Mouse (Mus musculus) megakaryocyte, embryonic 14.5 days (primary cell): ENCODE measurements around the gene Wdr4. TPM values are rescaled to one million over a fixed set of nuclear protein-coding genes. Genes with fewer than 3 reads are reported as not detected.
"Not testable (repeated sequence)": the region's sequence is repeated elsewhere in the genome, so short reads cannot be mapped to it uniquely, and the experiment has no call there.

Experiments
- H3K27me3 ChIP-seq: replicated peaks from 2 replicates; pipeline ENCODE3; 2012; ENCODE audit warnings: inconsistent platforms
- H3K36me3 ChIP-seq: replicated peaks from 2 replicates; pipeline ENCODE3; 2012; ENCODE audit warnings: low read length, inconsistent platforms, mixed read lengths
- H3K4me1 ChIP-seq: 2 replicates; pipeline ENCODE4 v1.6.1; 2012; ENCODE audit warnings: inconsistent platforms
- H3K4me3 ChIP-seq: replicated peaks from 2 replicates; pipeline ENCODE3; 2012; ENCODE audit warnings: moderate library complexity, mild to moderate bottlenecking, inconsistent platforms
- H3K9me3 ChIP-seq: 2 replicates; pipeline ENCODE4 v1.6.1; 2012; ENCODE audit warnings: inconsistent platforms
- FLI1 ChIP-seq: IDR thresholded peaks from 2 replicates; pipeline ENCODE4 v1.6.1; 2012; ENCODE audit warnings: low read length, inconsistent platforms, mixed read lengths
- GATA1 ChIP-seq: IDR thresholded peaks from 3 replicates; pipeline ENCODE4 v1.6.1; 2012; ENCODE audit warnings: mixed read lengths, low read length, inconsistent platforms, borderline replicate concordance
- polyA plus RNA-seq: library from polyadenylated mRNA; stranded (reverse); fragments of >175 nt; gene quantifications from 2 replicates; pipeline ENCODE4 v1.2.3, GENCODE M21; 2012; ENCODE audit warnings: low replicate concordance; ENCODE audit not compliant: insufficient read depth

Wdr4 gene
- polyA plus RNA-seq, 1 experiment = 13.5 TPM

GRCm38 (mm10) chr17:31535871-31536629 is 16.3 kb upstream of the Wdr4 start:
- H3K4me1 ChIP-seq = peaks cover 22% of the 10 kb centered on the region
- H3K9me3 ChIP-seq = peaks cover 3% of the 10 kb centered on the region; the same call in 1 of the 2 replicates
- peak overlapping the region; percentile 14 for H3K4me3 ChIP-seq
- H3K27me3 ChIP-seq = peaks cover 20% of the 10 kb centered on the region
- TF ChIP-seq GATA1 = no peak
- TF ChIP-seq FLI1 = no peak
- H3K36me3 ChIP-seq = peaks cover 18% of the 10 kb centered on the region

GRCm38 (mm10) chr17:31535358-31535757 is 15.6 kb upstream of the Wdr4 start:
- Histone ChIP-seq H3K4me3 (peak overlapping the region; percentile 5), H3K9me3 (peaks cover 3% of the 10 kb centered on the region; the same call in 1 of the 2 replicates), H3K27me3 (peaks cover 17% of the 10 kb centered on the region), H3K4me1 (peaks cover 26% of the 10 kb centered on the region), H3K36me3 (peaks cover 25% of the 10 kb centered on the region)
- TF ChIP-seq FLI1 = no peak
- no peak for TF ChIP-seq GATA1

- not testable (repeated sequence) for H3K4me3 ChIP-seq, H3K9me3 ChIP-seq, H3K27me3 ChIP-seq
- H3K36me3 ChIP-seq = peaks cover 54% of the 10 kb centered on the region
- H3K4me1 ChIP-seq = peaks cover 26% of the 10 kb centered on the region
Observed at GRCm38 (mm10) chr17:31532331-31532730, 12.6 kb upstream of the Wdr4 start.

GRCm38 (mm10) chr17:31531441-31532158 is 11.8 kb upstream of the Wdr4 start:
- H3K4me3 ChIP-seq = no peak overlapping the region
- TF ChIP-seq FLI1 (no peak), GATA1 (no peak)
- peaks cover 62% of the 10 kb centered on the region for H3K36me3 ChIP-seq
- H3K9me3 ChIP-seq = peaks cover 3% of the 10 kb centered on the region; the same call in 1 of the 2 replicates
- peaks cover 26% of the 10 kb centered on the region for H3K4me1 ChIP-seq
- peaks cover 6% of the 10 kb centered on the region for H3K27me3 ChIP-seq

GRCm38 (mm10) chr17:31529314-31529713 is 9.5 kb upstream of the Wdr4 start:
- TF ChIP-seq FLI1 (no peak), GATA1 (no peak)
- Histone ChIP-seq H3K27me3 (no peaks in the 10 kb centered on the region), H3K9me3 (peaks cover 3% of the 10 kb centered on the region; the same call in 1 of the 2 replicates), H3K4me1 (peaks cover 27% of the 10 kb centered on the region), H3K36me3 (peaks cover 81% of the 10 kb centered on the region), H3K4me3 (no peak overlapping the region)

- peaks cover 86% of the 10 kb centered on the region for H3K36me3 ChIP-seq
- TF ChIP-seq GATA1 = no peak
- TF ChIP-seq FLI1 = no peak
Observed at GRCm38 (mm10) chr17:31525816-31526215, 6.0 kb upstream of the Wdr4 start.

GRCm38 (mm10) chr17:31525114-31525513 is 5.3 kb upstream of the Wdr4 start:
- Histone ChIP-seq H3K36me3 (peaks cover 79% of the 10 kb centered on the region), H3K27me3 (no peaks in the 10 kb centered on the region), H3K4me3 (no peak overlapping the region), H3K4me1 (peaks cover 42% of the 10 kb centered on the region), H3K9me3 (no peaks in the 10 kb centered on the region)
- TF ChIP-seq FLI1 = no peak
- TF ChIP-seq GATA1 = no peak

More at GRCm38 (mm10) chr17:31525816-31526215, 6.0 kb upstream of the Wdr4 start:
- Histone ChIP-seq H3K4me3 (no peak overlapping the region), H3K9me3 (no peaks in the 10 kb centered on the region), H3K4me1 (peaks cover 42% of the 10 kb centered on the region), H3K27me3 (no peaks in the 10 kb centered on the region)

- peaks cover 59% of the 10 kb centered on the region for H3K4me1 ChIP-seq
- H3K4me3 ChIP-seq = peak overlapping the region; percentile 96
- H3K27me3 ChIP-seq = no peaks in the 10 kb centered on the region
- H3K36me3 ChIP-seq = peaks cover 48% of the 10 kb centered on the region
- H3K9me3 ChIP-seq = no peaks in the 10 kb centered on the region
- TF ChIP-seq GATA1 = no peak
- TF ChIP-seq FLI1 = no peak
Observed at GRCm38 (mm10) chr17:31521948-31522347, 2.2 kb upstream of the Wdr4 start.

GRCm38 (mm10) chr17:31520895-31521294 is 1.1 kb upstream of the Wdr4 start:
- H3K4me1 ChIP-seq = peaks cover 59% of the 10 kb centered on the region
- TF ChIP-seq FLI1 = no peak
- no peak for TF ChIP-seq GATA1
- H3K9me3 ChIP-seq = no peaks in the 10 kb centered on the region
- peak overlapping the region; percentile 96 for H3K4me3 ChIP-seq
- peaks cover 39% of the 10 kb centered on the region for H3K36me3 ChIP-seq
- peaks cover 3% of the 10 kb centered on the region for H3K27me3 ChIP-seq
